Mouse (Mus musculus): ENCODE data around the gene Ncapd2.
A peak's percentile ranks its signal among the peaks of the same experiment; 100 is the strongest.

The Ncapd2 gene

GRCm38 (mm10) chr6:125191332-125192015, at the start of gene Ncapd2, which contains the start of gene Mrpl51:
Gene Ncapd2, minus strand, starts transcription at chr6:125191701.
Gene Mrpl51, plus strand, starts transcription at chr6:125191801.
- DNase-seq (ENCODE audit: low spot score in 2 of 2) = peak; percentile 94 to 97

GRCm38 (mm10) chr6:125240617-125241016, 49.1 kb upstream of the Ncapd2 start:
- no peak for DNase-seq (ENCODE audit: low spot score in 2 of 2)

GRCm38 (mm10) chr6:125239547-125239946, 48.0 kb upstream of the Ncapd2 start:
- no peak for DNase-seq (ENCODE audit: low spot score in 2 of 2)

- DNase-seq (ENCODE audit: low spot score in 2 of 2) = no peak
These were observed 46.9 kb upstream of the Ncapd2 start for GRCm38 (mm10) chr6:125238396-125238795.

GRCm38 (mm10) chr6:125237421-125237820, 45.9 kb upstream of the Ncapd2 start:
- no peak for DNase-seq (ENCODE audit: low spot score in 2 of 2)

GRCm38 (mm10) chr6:125236782-125237181, 45.3 kb upstream of the Ncapd2 start, which contains the start of gene Cd27:
Gene Cd27, minus strand, starts transcription at chr6:125237010.
- no peak for DNase-seq (ENCODE audit: low spot score in 2 of 2)

- DNase-seq (ENCODE audit: low spot score in 2 of 2) = no peak
These were observed 44.8 kb upstream of the Ncapd2 start for GRCm38 (mm10) chr6:125236341-125236740.

GRCm38 (mm10) chr6:125234520-125234828, 43.0 kb upstream of the Ncapd2 start:
- DNase-seq (ENCODE audit: low spot score in 2 of 2) = no peak

- DNase-seq (ENCODE audit: low spot score in 2 of 2) = no peak
These were observed 42.5 kb upstream of the Ncapd2 start for GRCm38 (mm10) chr6:125233816-125234519.

- no peak for DNase-seq (ENCODE audit: low spot score in 2 of 2)
These were observed 41.0 kb upstream of the Ncapd2 start for GRCm38 (mm10) chr6:125232516-125232915.

- DNase-seq (ENCODE audit: low spot score in 2 of 2) = no peak
These were observed 40.5 kb upstream of the Ncapd2 start for GRCm38 (mm10) chr6:125232045-125232437.

GRCm38 (mm10) chr6:125231117-125232044, 39.9 kb upstream of the Ncapd2 start, which contains the start of gene Tapbpl:
Gene Tapbpl, minus strand, starts transcription at chr6:125231860.
- peak in 1 of 2 experiments; percentile 55 for DNase-seq (ENCODE audit: low spot score in 2 of 2)

GRCm38 (mm10) chr6:125230571-125230970, 39.1 kb upstream of the Ncapd2 start:
- no peak for DNase-seq (ENCODE audit: low spot score in 2 of 2)

- DNase-seq (ENCODE audit: low spot score in 2 of 2) = no peak
These were observed 34.1 kb upstream of the Ncapd2 start for GRCm38 (mm10) chr6:125225518-125226115.

GRCm38 (mm10) chr6:125222577-125222976, 31.1 kb upstream of the Ncapd2 start:
- DNase-seq (ENCODE audit: low spot score in 2 of 2) = no peak

- peak; percentile 47 to 57 for DNase-seq (ENCODE audit: low spot score in 2 of 2)
These were observed 30.6 kb upstream of the Ncapd2 start for GRCm38 (mm10) chr6:125222146-125222545.

GRCm38 (mm10) chr6:125221115-125221745, 29.7 kb upstream of the Ncapd2 start:
- no peak for DNase-seq (ENCODE audit: low spot score in 2 of 2)

- peak in 1 of 2 experiments; percentile 66 for DNase-seq (ENCODE audit: low spot score in 2 of 2)
These were observed 27.5 kb upstream of the Ncapd2 start for GRCm38 (mm10) chr6:125218963-125219362.

- DNase-seq (ENCODE audit: low spot score in 2 of 2) = no peak
These were observed 26.4 kb upstream of the Ncapd2 start for GRCm38 (mm10) chr6:125217899-125218298.

GRCm38 (mm10) chr6:125216898-125217297, 25.4 kb upstream of the Ncapd2 start:
- DNase-seq (ENCODE audit: low spot score in 2 of 2) = no peak

All from spleen, postnatal 14 days (tissue).